Mouse (Mus musculus) brain, embryonic 14.5 days (tissue): Measurements from ENCODE around the gene Tmem219.

ENCODE experiments used
- CTCF ChIP-seq: fragments of 200-500 bp; IDR thresholded peaks from 2 replicates; pipeline ENCODE4 v1.5.1; 2012; ENCODE audit warnings: inconsistent platforms, mild to moderate bottlenecking, moderate library complexity, borderline replicate concordance; ENCODE audit not compliant: insufficient read depth, insufficient read length; ENCODE audit errors: extremely low read depth
- POLR2A ChIP-seq: fragments of 200-500 bp; IDR thresholded peaks from 2 replicates; pipeline ENCODE4 v1.6.1; 2012; ENCODE audit warnings: mild to moderate bottlenecking, inconsistent platforms, borderline replicate concordance; ENCODE audit not compliant: poor library complexity, insufficient read depth, insufficient read length, severe bottlenecking; ENCODE audit errors: extremely low read depth

DNA sequence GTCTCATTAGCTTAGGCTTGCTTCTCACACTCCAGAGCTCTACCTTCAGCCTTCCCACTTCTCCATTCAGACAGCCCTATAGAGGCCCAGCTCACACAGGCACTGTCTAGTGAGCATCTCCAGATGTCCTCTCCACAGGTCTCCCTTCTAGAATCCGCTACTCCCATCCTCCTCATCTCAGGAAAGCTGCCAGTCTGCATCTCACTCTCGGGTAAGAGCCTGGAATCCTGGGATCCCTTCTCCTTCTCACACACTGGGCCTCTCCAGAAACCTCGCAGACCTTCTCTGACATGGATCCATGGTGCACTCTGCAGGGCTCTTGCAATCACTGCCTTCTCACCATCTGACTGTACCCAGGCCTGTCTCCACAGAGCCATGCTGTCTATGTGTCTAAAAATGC lies 67.1 kb downstream of the Tmem219 start:
- TF ChIP-seq CTCF (no peak), POLR2A (no peak)
